Mouse (Mus musculus): ENCODE measurements at regions not wholly inside any gene's neighbourhood (a gene's known extent, or its start where the extent isn't known, plus 50 kb on each side); places are given as distances from the start of the nearest gene placed in this dataset.

GRCm38 (mm10) chr4:31411770-31412525, 551.9 kb upstream of the Map3k7 start:
- Histone ChIP-seq H3K9me3 (replicated peaks) (no peaks in the 10 kb centered on the region), H3K4me3 (no peak overlapping the region), H3K9ac (no peak overlapping the region), H3K4me1 (no peaks in the 10 kb centered on the region), H3K36me3 (no peaks in the 10 kb centered on the region), H3K27ac (no peak overlapping the region), H3K4me2 (no peak overlapping the region), H3K27me3 (replicated peaks) (no peaks in the 10 kb centered on the region)
- ATAC-seq: no peak
- WGBS (ENCODE audit: insufficient replicate concordance): 67% methylated on average over 9 of the region's 9 CpGs

GRCm38 (mm10) chr4:31417161-31417560, 546.7 kb upstream of the Map3k7 start:
- ATAC-seq: no peak
- 73% methylated on average over 4 of the region's 4 CpGs for WGBS (ENCODE audit: insufficient replicate concordance)
- H3K36me3 ChIP-seq: no peaks in the 10 kb centered on the region
- no peaks in the 10 kb centered on the region for H3K4me1 ChIP-seq
- no peak overlapping the region for H3K4me3 ChIP-seq
- H3K27me3 ChIP-seq (replicated peaks): no peaks in the 10 kb centered on the region
- no peak overlapping the region for H3K4me2 ChIP-seq
- no peak overlapping the region for H3K9ac ChIP-seq
- H3K9me3 ChIP-seq (replicated peaks): no peaks in the 10 kb centered on the region
- H3K27ac ChIP-seq: no peak overlapping the region

GRCm38 (mm10) chr4:31419240-31419639, 544.7 kb upstream of the Map3k7 start:
- Histone ChIP-seq H3K4me3 (no peak overlapping the region), H3K27ac (no peak overlapping the region), H3K4me1 (no peaks in the 10 kb centered on the region), H3K9me3 (replicated peaks) (no peaks in the 10 kb centered on the region), H3K36me3 (no peaks in the 10 kb centered on the region), H3K9ac (no peak overlapping the region), H3K27me3 (replicated peaks) (no peaks in the 10 kb centered on the region), H3K4me2 (no peak overlapping the region)
- ATAC-seq: no peak
- 9% methylated on average over 6 of the region's 6 CpGs for WGBS (ENCODE audit: insufficient replicate concordance)

DNA sequence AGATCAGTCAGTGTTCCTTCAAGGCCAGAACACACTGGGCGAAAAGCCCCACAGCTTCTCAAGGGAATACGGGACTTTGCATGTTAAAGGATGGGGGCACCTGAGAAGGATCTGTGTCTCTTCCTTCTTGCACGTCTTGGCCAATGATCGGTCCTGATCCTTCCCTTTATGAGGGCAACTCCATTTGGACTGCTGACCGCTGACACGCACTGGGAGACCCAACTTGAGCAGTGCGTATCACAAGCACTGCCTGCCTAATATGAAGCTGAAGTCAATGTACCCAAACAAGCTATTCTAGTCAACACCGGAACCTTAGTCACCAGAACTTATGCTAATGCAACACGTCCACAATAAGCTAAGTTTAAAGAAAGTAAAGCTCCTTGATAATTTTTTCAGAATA, 543.7 kb upstream of the Map3k7 start:
- 73% methylated on average over 9 of the region's 9 CpGs for WGBS (ENCODE audit: insufficient replicate concordance)
- no peak overlapping the region for H3K27ac ChIP-seq
- ATAC-seq: no peak

DNA sequence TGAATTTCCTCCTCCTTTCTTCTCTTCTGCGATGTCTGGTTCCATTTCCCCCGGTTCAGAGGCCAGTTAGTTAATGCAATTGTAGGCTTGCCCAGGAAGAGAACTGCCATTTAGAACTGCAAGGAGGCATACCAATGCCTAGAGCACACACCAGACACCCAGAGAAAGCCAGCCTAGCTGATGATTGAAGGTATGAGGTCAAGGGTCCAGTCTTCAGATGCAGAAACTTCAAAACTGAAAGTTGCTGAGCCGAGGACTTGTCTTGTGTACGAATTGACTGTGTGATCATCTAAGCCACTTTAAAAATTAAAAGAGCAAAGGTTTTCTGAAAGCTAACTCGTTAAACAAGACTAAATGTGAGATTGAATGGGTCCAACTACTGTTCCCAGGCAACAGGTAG, 542.5 kb upstream of the Map3k7 start:
- no peaks in the 10 kb centered on the region for H3K27me3 ChIP-seq (replicated peaks)
- H3K4me1 ChIP-seq: no peaks in the 10 kb centered on the region
- H3K4me3 ChIP-seq: no peak overlapping the region
- no peak for ATAC-seq
- H3K36me3 ChIP-seq: no peaks in the 10 kb centered on the region
- H3K4me2 ChIP-seq: no peak overlapping the region
- no peaks in the 10 kb centered on the region for H3K9me3 ChIP-seq (replicated peaks)
- H3K27ac ChIP-seq: no peak overlapping the region
- H3K9ac ChIP-seq: no peak overlapping the region
- WGBS (ENCODE audit: insufficient replicate concordance): 66% methylated on average over 5 of the region's 5 CpGs

More for the DNA sequence above, 543.7 kb upstream of the Map3k7 start:
- Histone ChIP-seq H3K36me3 (no peaks in the 10 kb centered on the region), H3K9me3 (replicated peaks) (no peaks in the 10 kb centered on the region), H3K9ac (no peak overlapping the region), H3K4me3 (no peak overlapping the region), H3K4me1 (no peaks in the 10 kb centered on the region), H3K27me3 (replicated peaks) (no peaks in the 10 kb centered on the region), H3K4me2 (no peak overlapping the region)

GRCm38 (mm10) chr4:31425135-31425534, 538.8 kb upstream of the Map3k7 start:
- no peaks in the 10 kb centered on the region for H3K36me3 ChIP-seq
- no peak overlapping the region for H3K4me2 ChIP-seq
- no peak overlapping the region for H3K9ac ChIP-seq
- ATAC-seq: no peak
- WGBS (ENCODE audit: insufficient replicate concordance): 23% methylated on average over 7 of the region's 7 CpGs
- no peaks in the 10 kb centered on the region for H3K9me3 ChIP-seq (replicated peaks)
- H3K4me3 ChIP-seq: no peak overlapping the region
- H3K4me1 ChIP-seq: no peaks in the 10 kb centered on the region
- H3K27me3 ChIP-seq (replicated peaks): no peaks in the 10 kb centered on the region
- H3K27ac ChIP-seq: no peak overlapping the region

DNA sequence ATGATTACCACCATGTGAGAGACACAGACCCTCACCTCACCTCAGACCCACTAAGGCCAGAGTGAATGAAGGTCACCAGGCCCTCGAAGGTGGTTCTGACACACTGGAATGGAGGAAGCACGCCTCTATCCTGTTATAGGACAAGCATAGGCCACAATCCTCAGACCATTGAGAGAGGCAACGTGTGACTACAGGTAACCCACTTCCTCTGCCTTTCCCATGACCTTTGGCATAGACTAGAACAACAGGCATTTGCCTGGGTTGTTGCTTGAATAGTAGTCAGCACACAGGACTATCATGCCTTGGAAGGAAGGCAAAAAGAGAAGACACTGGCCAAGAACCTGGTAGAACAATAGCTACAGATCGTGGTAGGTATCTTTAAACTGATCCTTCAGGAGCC, 538.2 kb upstream of the Map3k7 start:
- Histone ChIP-seq H3K4me1 (no peaks in the 10 kb centered on the region), H3K27me3 (replicated peaks) (no peaks in the 10 kb centered on the region), H3K36me3 (no peaks in the 10 kb centered on the region), H3K9ac (no peak overlapping the region), H3K4me3 (no peak overlapping the region), H3K9me3 (replicated peaks) (no peaks in the 10 kb centered on the region), H3K4me2 (no peak overlapping the region), H3K27ac (no peak overlapping the region)
- no peak for ATAC-seq
- WGBS (ENCODE audit: insufficient replicate concordance): 46% methylated on average over 4 of the region's 4 CpGs

- no peaks in the 10 kb centered on the region for H3K4me1 ChIP-seq
- no peak overlapping the region for H3K9ac ChIP-seq
- no peaks in the 10 kb centered on the region for H3K27me3 ChIP-seq (replicated peaks)
- H3K36me3 ChIP-seq: no peaks in the 10 kb centered on the region
- 59% methylated on average over 7 of the region's 7 CpGs for WGBS (ENCODE audit: insufficient replicate concordance)
- H3K4me2 ChIP-seq: no peak overlapping the region
- no peak overlapping the region for H3K27ac ChIP-seq
- H3K4me3 ChIP-seq: no peak overlapping the region
- H3K9me3 ChIP-seq (replicated peaks): no peaks in the 10 kb centered on the region
- ATAC-seq: no peak
These were observed 537.5 kb upstream of the Map3k7 start for GRCm38 (mm10) chr4:31426169-31427030.

GRCm38 (mm10) chr4:31433943-31434342, 530.0 kb upstream of the Map3k7 start:
- WGBS (ENCODE audit: insufficient replicate concordance): 34% methylated on average over 7 of the region's 7 CpGs
- no peak for ATAC-seq
- H3K4me3 ChIP-seq: no peak overlapping the region

GRCm38 (mm10) chr4:31454898-31455297, 509.0 kb upstream of the Map3k7 start:
- no peak overlapping the region for H3K4me2 ChIP-seq
- H3K4me1 ChIP-seq: no peaks in the 10 kb centered on the region
- H3K9me3 ChIP-seq (replicated peaks): no peaks in the 10 kb centered on the region
- WGBS (ENCODE audit: insufficient replicate concordance): 46% methylated on average over 7 of the region's 7 CpGs
- ATAC-seq: no peak
- no peaks in the 10 kb centered on the region for H3K27me3 ChIP-seq (replicated peaks)
- H3K36me3 ChIP-seq: no peaks in the 10 kb centered on the region
- H3K27ac ChIP-seq: no peak overlapping the region
- H3K9ac ChIP-seq: no peak overlapping the region
- no peak overlapping the region for H3K4me3 ChIP-seq

More at GRCm38 (mm10) chr4:31433943-31434342, 530.0 kb upstream of the Map3k7 start:
- no peaks in the 10 kb centered on the region for H3K27me3 ChIP-seq (replicated peaks)
- H3K27ac ChIP-seq: no peak overlapping the region
- no peaks in the 10 kb centered on the region for H3K4me1 ChIP-seq
- no peaks in the 10 kb centered on the region for H3K36me3 ChIP-seq
- no peak overlapping the region for H3K4me2 ChIP-seq
- H3K9me3 ChIP-seq (replicated peaks): no peaks in the 10 kb centered on the region
- no peak overlapping the region for H3K9ac ChIP-seq

DNA sequence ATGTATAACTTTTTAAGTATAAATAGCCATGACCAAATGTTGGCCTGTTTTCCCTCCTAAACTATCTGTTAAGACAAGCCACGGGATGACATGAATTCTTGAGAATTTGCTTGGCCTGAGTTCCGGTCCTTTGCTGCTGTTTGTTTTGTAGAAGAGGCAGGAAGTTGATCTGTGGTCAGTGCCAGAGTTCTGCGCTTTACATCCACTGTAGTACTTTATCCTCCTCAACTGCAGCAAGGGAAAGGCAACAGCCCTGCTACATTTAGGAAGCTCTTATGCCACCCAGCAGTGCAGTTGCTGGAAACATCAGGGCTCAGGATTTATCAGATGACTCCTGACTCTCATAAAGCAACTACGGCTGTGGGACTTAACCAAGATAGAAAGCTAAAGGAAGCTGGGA, 508.4 kb upstream of the Map3k7 start:
- Histone ChIP-seq H3K9ac (no peak overlapping the region), H3K9me3 (replicated peaks) (no peaks in the 10 kb centered on the region), H3K4me2 (no peak overlapping the region), H3K36me3 (no peaks in the 10 kb centered on the region), H3K27ac (no peak overlapping the region), H3K4me3 (no peak overlapping the region), H3K4me1 (no peaks in the 10 kb centered on the region), H3K27me3 (replicated peaks) (no peaks in the 10 kb centered on the region)
- no peak for ATAC-seq
- 28% methylated on average over 4 of the region's 4 CpGs for WGBS (ENCODE audit: insufficient replicate concordance)

- ATAC-seq: no peak
- Histone ChIP-seq H3K9ac (no peak overlapping the region), H3K4me2 (no peak overlapping the region), H3K27ac (no peak overlapping the region), H3K4me1 (no peaks in the 10 kb centered on the region), H3K27me3 (replicated peaks) (no peaks in the 10 kb centered on the region), H3K9me3 (replicated peaks) (no peaks in the 10 kb centered on the region), H3K4me3 (no peak overlapping the region), H3K36me3 (no peaks in the 10 kb centered on the region)
- WGBS (ENCODE audit: insufficient replicate concordance): 60% methylated on average over 4 of the region's 4 CpGs
These were observed 501.4 kb upstream of the Map3k7 start for GRCm38 (mm10) chr4:31462456-31462855.

Measured in liver, embryonic 12.5 days (tissue).